Mouse (Mus musculus): Measurements from ENCODE around the gene Ptger1. TPM values are rescaled to one million over a fixed set of nuclear protein-coding genes. Genes with fewer than 3 reads are reported as not detected.

Ptger1 gene
- total RNA-seq (2021), result 1 to 10 TPM; 1.3 to 1.6 TPM

- DNase-seq (ENCODE audit: extremely low spot score in 1 of 2, low spot score in 1 of 2), result no peak
Measured at GRCm38 (mm10) chr8:83665969-83666865, at the start of gene Ptger1. Ptger1 (plus strand) TSS chr8:83666678.

GRCm38 (mm10) chr8:83617111-83617510, 49.4 kb upstream of the Ptger1 start:
- no peak for DNase-seq (ENCODE audit: extremely low spot score in 1 of 2, low spot score in 1 of 2)

GRCm38 (mm10) chr8:83618566-83618965, 47.9 kb upstream of the Ptger1 start:
- DNase-seq (ENCODE audit: extremely low spot score in 1 of 2, low spot score in 1 of 2), result no peak

GRCm38 (mm10) chr8:83619568-83620285, 46.8 kb upstream of the Ptger1 start:
- no peak for DNase-seq (ENCODE audit: extremely low spot score in 1 of 2, low spot score in 1 of 2)

GRCm38 (mm10) chr8:83621691-83622388, 44.6 kb upstream of the Ptger1 start:
- no peak for DNase-seq (ENCODE audit: extremely low spot score in 1 of 2, low spot score in 1 of 2)

- DNase-seq (ENCODE audit: extremely low spot score in 1 of 2, low spot score in 1 of 2), result peak; percentile 84 to 97
Measured at GRCm38 (mm10) chr8:83622389-83622989, 44.0 kb upstream of the Ptger1 start.

GRCm38 (mm10) chr8:83623549-83623948, 42.9 kb upstream of the Ptger1 start:
- no peak for DNase-seq (ENCODE audit: extremely low spot score in 1 of 2, low spot score in 1 of 2)

- no peak for DNase-seq (ENCODE audit: extremely low spot score in 1 of 2, low spot score in 1 of 2)
Measured at GRCm38 (mm10) chr8:83624739-83625138, 41.7 kb upstream of the Ptger1 start.

- no peak for DNase-seq (ENCODE audit: extremely low spot score in 1 of 2, low spot score in 1 of 2)
Measured at GRCm38 (mm10) chr8:83625676-83626299, 40.7 kb upstream of the Ptger1 start.

GRCm38 (mm10) chr8:83632083-83632707, 34.3 kb upstream of the Ptger1 start:
- DNase-seq (ENCODE audit: extremely low spot score in 1 of 2, low spot score in 1 of 2), result no peak

- no peak for DNase-seq (ENCODE audit: extremely low spot score in 1 of 2, low spot score in 1 of 2)
Measured at GRCm38 (mm10) chr8:83638856-83639255, 27.6 kb upstream of the Ptger1 start.

- no peak for DNase-seq (ENCODE audit: extremely low spot score in 1 of 2, low spot score in 1 of 2)
Measured at GRCm38 (mm10) chr8:83639649-83640048, 26.8 kb upstream of the Ptger1 start.

GRCm38 (mm10) chr8:83647511-83647910, 19.0 kb upstream of the Ptger1 start:
- DNase-seq (ENCODE audit: extremely low spot score in 1 of 2, low spot score in 1 of 2), result no peak

- no peak for DNase-seq (ENCODE audit: extremely low spot score in 1 of 2, low spot score in 1 of 2)
Measured at GRCm38 (mm10) chr8:83648031-83648430, 18.4 kb upstream of the Ptger1 start.

- no peak for DNase-seq (ENCODE audit: extremely low spot score in 1 of 2, low spot score in 1 of 2)
Measured at GRCm38 (mm10) chr8:83649699-83650098, 16.8 kb upstream of the Ptger1 start.

- peak; percentile 82 to 90 for DNase-seq (ENCODE audit: extremely low spot score in 1 of 2, low spot score in 1 of 2)
Measured at GRCm38 (mm10) chr8:83652030-83652743, 14.3 kb upstream of the Ptger1 start, which contains the start of gene Gipc1. Gipc1 (plus strand) TSS chr8:83652677.

- DNase-seq (ENCODE audit: extremely low spot score in 1 of 2, low spot score in 1 of 2), result no peak
Measured at GRCm38 (mm10) chr8:83652744-83653661, 13.5 kb upstream of the Ptger1 start.

GRCm38 (mm10) chr8:83653662-83654017, 12.8 kb upstream of the Ptger1 start:
- no peak for DNase-seq (ENCODE audit: extremely low spot score in 1 of 2, low spot score in 1 of 2)

Measured in layer of hippocampus, postnatal 25 days (tissue).